Mouse (Mus musculus) C2C12 (cell line): ENCODE data around the gene Scd2.

ENCODE experiments used
- CEBPB ChIP-seq: IDR thresholded peaks from one replicate; pipeline ENCODE4 v1.6.1; 2011; ENCODE audit warnings: low read depth, mild to moderate bottlenecking, control low read depth, moderate library complexity
- CTCF ChIP-seq: IDR thresholded peaks from one replicate; pipeline ENCODE4 v1.5.1; 2011; ENCODE audit not compliant: control insufficient read depth, insufficient read depth, insufficient read length
- MYOD1 ChIP-seq: IDR thresholded peaks from one replicate; pipeline ENCODE4 v1.6.1; 2011; ENCODE audit warnings: low read depth; ENCODE audit not compliant: control insufficient read depth, insufficient read length
- USF1 ChIP-seq: IDR thresholded peaks from one replicate; pipeline ENCODE4 v1.6.1; 2011; ENCODE audit warnings: low read depth, mild to moderate bottlenecking, control low read depth, moderate library complexity

- no peak for TF ChIP-seq CEBPB
- TF ChIP-seq CTCF: no peak
- no peak for TF ChIP-seq USF1
- no peak for TF ChIP-seq MYOD1
These were observed 42.6 kb downstream of the Scd2 start for GRCm38 (mm10) chr19:44335876-44336662.
